Mouse (Mus musculus) frontal cortex, postnatal 14 days (tissue): ENCODE data around the gene Ttc26.
"Not testable (repeated sequence)": the region's sequence is repeated elsewhere in the genome, so short reads cannot be mapped to it uniquely, and the experiment has no call there.

Source experiments
- DNase-seq, 2 experiments: peaks; one replicate each; pipeline ENCODE4 v3.0.0; 2022; ENCODE audit warnings: low spot score in 2 of 2

Gene Ttc26

GRCm38 (mm10) chr6:38456425-38456824 lies 75.2 kb downstream of the Ttc26 start:
- DNase-seq: not testable (repeated sequence)

DNA sequence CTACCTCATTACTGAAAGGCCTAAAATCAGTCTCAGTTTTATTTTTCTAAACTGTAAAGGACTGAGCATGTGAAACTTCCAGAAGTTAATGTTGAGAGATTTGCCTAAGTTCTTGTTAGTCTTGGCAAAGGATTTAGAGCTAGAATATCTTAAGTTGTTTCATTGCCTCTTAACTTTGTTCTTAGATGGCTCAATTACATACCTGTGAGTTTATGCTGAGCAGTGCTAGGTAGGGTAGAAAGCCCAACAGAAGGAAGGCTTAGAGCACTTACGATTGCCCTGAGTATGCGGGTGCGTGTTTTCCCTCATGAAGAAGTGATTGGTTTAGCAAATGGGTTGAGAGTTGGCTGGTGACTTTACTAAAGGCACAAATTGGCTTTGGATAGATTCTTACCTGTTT lies 76.8 kb downstream of the Ttc26 start:
- DNase-seq: no peak

GRCm38 (mm10) chr6:38469591-38469990 lies 88.3 kb downstream of the Ttc26 start:
- no peak for DNase-seq
